Mouse (Mus musculus) hindlimb bud, embryonic 11.5 days (tissue): Measurements from ENCODE around the gene Brd1.
"Not testable (repeated sequence)": the region's sequence is repeated elsewhere in the genome, so short reads cannot be mapped to it uniquely, and the experiment has no call there.

Source experiments
- DNase-seq: peaks from one replicate; pipeline ENCODE4 v3.0.0-alpha.2; 2012; ENCODE audit warnings: low read depth, low spot score; ENCODE audit errors: extremely low spot score

The Brd1 gene

GRCm38 (mm10) chr15:88732405-88733020, 1.5 kb downstream of the Brd1 start:
- DNase-seq, result no peak

DNA sequence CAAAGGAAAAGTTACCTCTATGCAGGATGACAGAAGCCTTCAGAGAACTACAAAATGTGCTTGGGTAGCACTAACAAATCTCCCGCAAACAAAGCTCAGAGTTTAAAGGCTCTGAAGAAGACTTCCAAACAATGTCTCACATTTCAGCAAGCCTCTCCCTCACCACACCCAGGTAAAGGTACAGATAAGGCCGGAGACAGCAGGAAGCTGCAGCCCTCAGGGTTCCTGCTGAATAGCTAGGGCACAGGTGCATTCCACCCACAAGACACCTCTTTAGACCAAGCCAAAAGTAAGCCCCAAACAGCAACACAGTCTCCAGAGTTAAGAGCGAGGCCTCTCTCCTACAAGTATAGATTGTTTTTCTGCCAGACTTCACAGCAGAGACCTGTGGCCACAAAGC, 3.3 kb downstream of the Brd1 start:
- no peak for DNase-seq

- no peak for DNase-seq
These were observed 6.8 kb downstream of the Brd1 start for GRCm38 (mm10) chr15:88727204-88727603.

DNA sequence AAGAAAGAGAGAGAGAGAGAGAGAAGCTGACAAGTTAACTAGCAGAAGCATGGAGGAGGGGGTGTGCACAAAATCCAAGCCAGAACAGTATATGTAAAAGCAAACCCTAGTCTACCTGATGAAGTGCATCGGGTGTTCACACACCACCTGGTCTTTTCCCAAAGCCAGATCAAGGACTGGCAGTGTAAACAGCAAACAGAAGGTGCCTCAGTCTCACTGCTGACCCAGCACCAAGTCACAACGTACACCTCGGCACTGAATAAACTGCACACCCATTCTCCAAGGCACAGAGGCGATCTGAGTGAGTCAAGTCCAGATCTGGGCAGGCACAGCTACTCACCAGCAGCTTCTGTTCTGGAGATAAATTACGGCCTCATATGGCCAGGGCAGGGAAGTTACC, 9.0 kb downstream of the Brd1 start:
- no peak for DNase-seq

GRCm38 (mm10) chr15:88724311-88724710, 9.7 kb downstream of the Brd1 start:
- no peak for DNase-seq

- no peak for DNase-seq
These were observed 10.8 kb downstream of the Brd1 start for GRCm38 (mm10) chr15:88723205-88723604.

DNA sequence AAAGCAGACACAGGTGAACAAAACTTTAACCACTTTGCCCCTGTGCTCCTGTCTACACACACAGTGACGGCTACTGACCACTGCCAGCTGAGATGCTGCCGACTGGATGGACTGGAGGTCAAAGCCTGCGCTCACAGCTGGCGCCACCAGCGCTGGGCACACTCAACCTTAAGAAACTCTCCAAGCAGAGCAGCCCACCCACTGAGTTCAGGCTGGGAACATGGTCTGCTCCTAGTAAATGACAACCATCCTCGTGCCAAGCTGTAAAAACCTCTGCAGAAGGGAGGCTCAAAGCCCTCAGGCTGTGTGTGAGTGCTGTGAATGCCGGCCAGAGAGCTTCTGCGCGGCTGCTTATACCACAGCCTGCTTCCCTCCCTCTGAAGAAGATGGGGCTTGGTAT, 16.8 kb downstream of the Brd1 start:
- DNase-seq, result no peak

- no peak for DNase-seq
These were observed 17.7 kb downstream of the Brd1 start for GRCm38 (mm10) chr15:88716350-88716749.

GRCm38 (mm10) chr15:88714021-88714589, 19.9 kb downstream of the Brd1 start:
- no peak for DNase-seq

GRCm38 (mm10) chr15:88712501-88712900, 21.5 kb downstream of the Brd1 start:
- DNase-seq, result no peak

DNA sequence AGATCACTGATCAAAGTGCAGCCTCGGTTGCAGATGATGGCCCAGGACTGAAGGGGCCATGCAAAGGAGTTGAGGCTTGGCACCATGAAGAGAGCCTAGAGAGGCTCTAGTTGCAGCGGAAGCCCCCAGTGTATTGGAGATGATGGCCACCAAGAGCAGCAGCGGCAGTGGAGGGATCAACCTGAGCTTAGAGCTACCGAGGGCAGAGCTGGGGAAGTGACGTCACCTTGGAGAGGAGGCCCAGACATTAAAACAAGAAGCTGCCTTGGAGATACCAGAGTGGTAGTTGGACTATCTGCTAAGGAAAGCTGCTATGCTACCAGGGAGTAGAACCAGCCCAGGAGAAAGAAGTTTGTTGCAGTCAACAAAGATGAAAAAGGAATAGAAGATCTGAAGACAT, 24.2 kb downstream of the Brd1 start:
- DNase-seq, result no peak

DNA sequence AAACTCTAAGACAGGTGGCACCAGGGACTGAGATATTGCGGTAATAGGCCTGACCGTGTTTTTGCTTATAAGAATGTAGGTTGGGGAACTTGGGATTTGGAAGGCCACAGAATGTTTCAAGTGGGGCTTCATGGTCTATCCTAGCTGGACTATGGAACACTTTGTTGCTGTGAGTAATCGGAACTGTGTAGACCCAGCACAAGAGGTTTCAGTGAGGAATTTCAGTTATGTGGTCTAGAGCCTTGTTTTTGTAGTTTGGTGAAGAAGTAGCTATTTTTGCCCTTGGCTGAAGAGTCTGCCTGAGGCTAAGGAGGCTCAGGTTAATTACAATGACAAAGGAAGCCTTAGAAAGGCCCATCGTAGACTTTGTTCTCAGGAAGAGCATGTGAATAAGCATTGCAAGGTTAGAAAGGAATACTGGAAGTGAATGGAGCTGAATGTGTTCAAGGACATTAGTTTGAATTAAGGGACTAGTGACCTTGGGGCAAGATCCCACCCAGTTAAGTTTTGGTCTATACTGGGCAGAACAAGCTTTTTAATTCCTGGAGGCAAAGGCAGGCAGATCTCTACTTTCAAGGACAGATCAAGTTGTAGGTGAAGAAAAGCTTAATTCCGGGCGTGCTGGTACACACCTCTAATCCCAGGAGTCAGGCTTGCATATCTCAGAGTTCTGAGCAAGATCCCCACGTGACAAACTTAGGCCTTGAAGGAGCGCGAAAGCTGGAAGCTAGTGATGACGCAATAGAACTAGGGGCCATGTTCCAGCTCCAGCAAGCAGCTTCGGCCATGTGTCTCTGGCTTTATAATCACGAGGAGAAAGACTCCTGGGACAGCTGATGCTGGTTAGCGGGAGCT, 25.1 kb downstream of the Brd1 start:
- no peak for DNase-seq

- no peak for DNase-seq
These were observed 25.8 kb downstream of the Brd1 start for GRCm38 (mm10) chr15:88708204-88708603.

DNA sequence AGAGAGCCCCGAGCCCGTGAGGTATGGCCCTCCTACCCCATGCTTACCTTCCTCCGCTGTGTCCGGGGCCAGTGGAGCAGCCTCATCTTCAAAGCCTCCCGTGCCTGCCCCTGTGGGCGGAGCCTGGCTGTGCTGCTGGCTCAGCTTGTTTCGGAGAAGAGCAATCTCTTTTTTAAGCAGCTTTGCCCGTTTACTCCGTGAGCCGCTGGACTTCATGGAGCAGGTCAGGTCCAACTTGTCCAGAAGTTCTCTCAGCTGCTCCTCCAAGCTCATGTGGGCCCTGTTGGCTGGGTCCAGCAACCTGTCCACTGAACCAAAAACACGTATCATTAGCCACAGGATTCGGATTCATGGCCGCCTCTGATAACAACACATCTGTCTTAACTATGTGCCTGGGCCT, 27.0 kb downstream of the Brd1 start:
- DNase-seq, result not testable (repeated sequence)

DNA sequence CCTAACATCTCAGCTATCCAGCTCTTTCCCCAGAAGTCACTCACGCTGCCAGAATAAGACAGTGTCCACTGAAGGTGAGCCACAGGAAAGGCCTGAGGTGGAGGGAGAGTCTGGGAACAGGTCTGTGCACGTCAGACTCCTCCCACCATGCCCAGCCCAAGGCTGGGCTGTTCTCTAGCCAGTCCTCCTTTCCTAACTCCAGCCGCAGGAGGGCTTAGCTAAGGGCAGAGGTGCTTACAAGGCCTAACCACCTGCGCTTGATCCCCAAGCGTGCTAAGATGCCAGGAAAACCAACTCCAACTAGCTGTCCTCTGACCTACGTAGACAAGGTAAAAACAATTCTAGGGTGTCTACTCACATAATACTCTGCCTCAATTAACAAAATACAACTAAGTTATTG, 27.7 kb downstream of the Brd1 start:
- DNase-seq, result no peak

- no peak for DNase-seq
These were observed 29.7 kb downstream of the Brd1 start for GRCm38 (mm10) chr15:88704284-88704683.

GRCm38 (mm10) chr15:88702501-88702900, 31.5 kb downstream of the Brd1 start:
- DNase-seq, result no peak

DNA sequence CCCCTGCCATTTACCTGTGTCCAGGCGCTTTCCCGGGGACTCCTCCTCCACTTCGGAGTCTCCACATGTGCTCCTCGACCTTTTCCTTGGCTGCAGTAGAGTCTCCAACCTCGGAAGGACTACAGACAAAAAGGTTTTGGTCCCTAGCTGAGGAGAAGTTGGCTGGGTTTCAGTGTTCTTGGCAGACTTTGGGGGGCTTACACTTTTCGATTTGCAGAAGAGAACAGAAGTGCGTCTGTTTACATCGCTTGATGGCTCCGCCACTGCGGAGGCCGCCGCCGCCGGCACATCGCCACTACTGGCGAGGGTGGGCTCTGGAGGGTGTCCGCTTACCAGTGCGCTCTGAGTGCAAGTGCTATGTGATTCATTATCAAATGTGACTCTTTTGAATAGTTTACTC, 33.3 kb downstream of the Brd1 start:
- DNase-seq, result no peak

DNA sequence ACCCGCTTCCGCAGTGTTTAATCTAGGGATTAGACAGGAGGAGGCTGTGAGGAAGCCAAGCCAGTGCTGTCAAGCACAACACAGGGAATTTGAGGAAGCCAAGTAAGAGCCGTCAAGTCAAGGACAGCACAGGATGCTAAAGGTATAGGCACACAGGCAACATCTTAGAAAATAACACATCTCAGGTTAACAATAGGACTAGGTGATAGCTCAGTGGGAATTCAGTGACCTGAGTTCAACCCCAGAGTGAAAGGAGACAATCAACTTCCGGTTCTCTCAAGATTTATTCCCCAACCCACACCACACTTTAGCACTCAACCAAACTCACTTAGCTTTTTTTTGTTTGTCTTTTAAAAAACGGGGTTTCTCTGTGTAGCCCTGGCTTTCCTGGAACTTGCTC, 34.5 kb downstream of the Brd1 start:
- no peak for DNase-seq

DNA sequence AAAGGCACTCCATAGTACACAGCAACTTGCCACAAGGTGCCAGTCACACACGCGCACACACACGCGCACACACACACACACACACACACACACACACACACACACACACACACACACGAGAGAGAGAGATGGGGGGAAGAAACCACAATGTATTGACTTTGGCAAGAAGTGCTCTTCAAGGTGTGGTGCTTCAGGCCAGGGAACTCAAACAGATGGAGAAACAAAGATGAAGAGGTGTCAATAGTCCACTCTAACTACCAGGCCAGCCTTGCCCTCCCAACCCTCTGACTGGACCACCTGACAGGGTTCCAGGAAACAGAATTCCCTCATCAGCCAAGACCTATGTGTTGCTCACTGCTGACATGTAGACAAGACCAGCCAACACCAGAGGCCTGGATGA, 36.4 kb downstream of the Brd1 start:
- DNase-seq, result no peak

GRCm38 (mm10) chr15:88696055-88696454, 38.0 kb downstream of the Brd1 start:
- no peak for DNase-seq

- no peak for DNase-seq
These were observed 40.0 kb downstream of the Brd1 start for GRCm38 (mm10) chr15:88694033-88694432.
